Mouse (Mus musculus): ENCODE results near the gene Pde8a.

The Pde8a gene

DNA sequence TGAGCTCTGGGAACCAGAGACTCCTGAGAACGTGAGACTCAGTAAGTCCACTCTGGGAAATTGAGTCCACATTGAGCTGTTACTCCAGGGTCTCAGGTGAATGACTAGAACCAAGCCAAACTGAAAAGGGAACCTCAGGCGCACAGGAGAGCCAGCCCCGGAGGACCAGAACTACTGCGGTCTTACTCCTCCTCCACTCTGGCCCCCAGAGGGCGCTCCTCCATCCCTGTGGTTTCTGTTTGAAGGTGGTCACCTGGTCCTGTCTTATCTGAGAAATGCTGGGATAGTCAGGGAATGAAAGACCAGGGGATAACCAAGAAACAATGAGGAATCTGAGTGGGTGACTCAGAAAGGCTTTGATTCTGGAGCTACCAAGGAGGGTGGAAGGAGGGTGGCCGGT lies 4.5 kb upstream of the Pde8a start:
- in situ Hi-C loops (cut with MboI; ENCODE audit: low sequenced_read_pairs): no loop called here

GRCm38 (mm10) chr7:81209979-81210685 lies 3.3 kb upstream of the Pde8a start:
- in situ Hi-C loops (cut with MboI; ENCODE audit: low sequenced_read_pairs): no loop called here

DNA sequence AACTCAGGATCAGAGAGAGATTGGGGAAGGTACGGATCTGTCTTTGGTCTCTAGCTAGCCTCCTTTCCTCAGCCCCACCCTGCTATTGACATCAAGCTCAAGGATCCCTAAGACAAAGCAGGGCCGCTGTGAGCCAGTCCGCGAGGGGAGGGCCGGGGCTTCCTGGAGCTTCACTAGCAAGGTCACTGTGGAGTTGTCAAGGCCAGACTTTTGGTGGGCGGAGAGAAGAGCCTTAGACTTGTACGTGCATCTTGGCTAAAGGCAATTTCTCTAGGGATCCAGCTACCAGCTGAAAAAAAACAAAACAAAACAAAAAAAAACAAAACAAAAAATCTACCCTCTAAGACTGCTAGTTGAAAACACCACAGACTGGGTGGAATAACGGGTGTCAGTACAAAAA lies 1.6 kb upstream of the Pde8a start:
- in situ Hi-C loops (cut with MboI; ENCODE audit: low sequenced_read_pairs): no loop called here

- in situ Hi-C loops (cut with MboI; ENCODE audit: low sequenced_read_pairs): no loop called here
Measured at GRCm38 (mm10) chr7:81212261-81212681, 1.1 kb upstream of the Pde8a start.

DNA sequence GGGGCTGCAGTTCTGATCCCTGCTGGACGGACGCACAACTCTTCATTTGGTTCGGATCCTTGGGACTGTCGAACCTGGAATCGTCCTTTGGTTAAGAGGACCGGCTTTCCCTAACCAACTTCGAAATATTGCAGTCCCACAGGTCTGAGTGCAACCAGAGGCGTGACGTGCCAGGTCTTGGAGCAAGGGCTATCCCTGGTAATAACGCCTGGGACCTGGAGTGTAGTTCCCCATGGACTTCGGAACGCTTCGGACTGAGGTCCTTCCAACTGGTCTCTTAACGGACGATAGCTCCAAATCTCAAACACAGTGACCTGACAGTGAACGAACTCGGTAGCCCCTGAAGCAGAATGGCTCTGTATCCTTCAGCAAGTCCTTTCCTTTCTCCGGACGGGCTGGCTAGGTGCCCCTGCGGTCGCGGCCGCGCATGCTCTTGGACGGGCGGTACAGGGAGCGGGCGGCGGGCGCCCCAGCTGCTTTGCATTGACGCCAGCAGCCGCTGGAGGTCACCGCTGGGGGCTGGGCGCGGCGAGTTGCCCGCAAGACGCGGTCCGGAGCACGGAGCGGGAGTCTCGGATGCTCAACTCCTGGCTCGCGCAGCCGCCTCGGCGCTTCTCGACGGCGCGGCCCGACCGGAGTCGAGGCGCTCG lies 574 bp upstream of the Pde8a start:
- in situ Hi-C loops (cut with MboI; ENCODE audit: low sequenced_read_pairs): no loop called here

DNA sequence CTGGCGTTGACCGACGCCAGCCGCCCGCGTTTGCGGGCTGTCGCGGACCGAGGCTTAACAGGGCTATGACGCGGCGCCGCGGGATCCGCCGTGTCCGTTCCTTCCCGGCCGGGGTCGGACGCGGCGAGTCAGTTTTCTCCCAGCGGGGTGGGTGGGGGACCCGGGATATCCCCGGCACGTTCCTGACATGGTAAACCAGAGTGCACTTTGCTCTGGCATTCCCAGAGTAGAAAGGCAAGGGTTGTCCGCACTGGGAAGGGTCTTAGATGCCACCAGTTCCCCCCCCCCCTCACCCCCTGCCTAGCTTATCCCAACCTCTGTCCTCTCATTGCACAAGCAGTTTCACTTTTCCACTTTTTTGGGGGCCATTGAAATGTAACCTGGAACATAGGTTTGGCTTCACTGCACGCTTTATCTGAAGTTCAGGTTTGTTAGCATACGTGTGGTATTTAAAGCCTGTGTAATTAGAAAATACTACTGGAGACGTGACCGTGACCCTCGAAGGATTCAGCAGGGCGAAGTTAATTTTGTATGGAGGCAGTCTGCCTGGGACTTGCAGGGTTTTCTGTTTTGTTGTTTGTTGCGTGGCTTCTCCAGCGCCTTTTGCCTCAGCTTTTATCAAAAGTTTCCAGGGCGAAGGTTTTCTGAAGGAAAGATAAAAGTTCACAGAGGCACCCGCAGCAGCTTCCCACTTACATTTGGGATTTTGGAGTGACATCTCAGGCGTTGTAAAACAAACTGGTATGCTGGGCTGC lies 934 bp downstream of the Pde8a start:
- in situ Hi-C loops (cut with MboI; ENCODE audit: low sequenced_read_pairs): no loop called here

DNA sequence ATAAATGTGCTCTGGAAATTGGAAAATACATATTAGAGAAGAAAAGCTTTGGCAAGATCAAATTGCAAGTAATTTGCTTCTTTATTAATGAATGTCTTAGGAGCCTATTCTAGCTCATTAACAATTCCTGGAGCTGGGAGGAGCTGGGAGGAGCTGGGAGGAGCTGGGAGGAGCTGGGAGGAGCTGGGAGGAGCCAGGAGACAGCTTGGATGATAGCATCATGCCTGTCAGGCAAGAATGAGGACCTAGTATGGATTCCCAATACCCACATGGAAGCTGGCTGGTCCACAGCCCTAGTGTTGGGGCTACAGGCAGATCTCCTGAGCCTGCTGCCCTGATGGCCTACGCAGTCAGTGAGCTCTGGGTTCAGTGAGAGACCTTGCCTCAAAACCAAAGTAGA lies 2.6 kb downstream of the Pde8a start:
- in situ Hi-C loops (cut with MboI; ENCODE audit: low sequenced_read_pairs): no loop called here

- in situ Hi-C loops (cut with MboI; ENCODE audit: low sequenced_read_pairs): no loop called here
Measured at GRCm38 (mm10) chr7:81219321-81219720, 5.9 kb downstream of the Pde8a start.

- in situ Hi-C loops (cut with MboI; ENCODE audit: low sequenced_read_pairs): no loop called here
Measured at GRCm38 (mm10) chr7:81220381-81220780, 7.0 kb downstream of the Pde8a start.

- in situ Hi-C loops (cut with MboI; ENCODE audit: low sequenced_read_pairs): no loop called here
Measured at GRCm38 (mm10) chr7:81224260-81224659, 10.9 kb downstream of the Pde8a start.

DNA sequence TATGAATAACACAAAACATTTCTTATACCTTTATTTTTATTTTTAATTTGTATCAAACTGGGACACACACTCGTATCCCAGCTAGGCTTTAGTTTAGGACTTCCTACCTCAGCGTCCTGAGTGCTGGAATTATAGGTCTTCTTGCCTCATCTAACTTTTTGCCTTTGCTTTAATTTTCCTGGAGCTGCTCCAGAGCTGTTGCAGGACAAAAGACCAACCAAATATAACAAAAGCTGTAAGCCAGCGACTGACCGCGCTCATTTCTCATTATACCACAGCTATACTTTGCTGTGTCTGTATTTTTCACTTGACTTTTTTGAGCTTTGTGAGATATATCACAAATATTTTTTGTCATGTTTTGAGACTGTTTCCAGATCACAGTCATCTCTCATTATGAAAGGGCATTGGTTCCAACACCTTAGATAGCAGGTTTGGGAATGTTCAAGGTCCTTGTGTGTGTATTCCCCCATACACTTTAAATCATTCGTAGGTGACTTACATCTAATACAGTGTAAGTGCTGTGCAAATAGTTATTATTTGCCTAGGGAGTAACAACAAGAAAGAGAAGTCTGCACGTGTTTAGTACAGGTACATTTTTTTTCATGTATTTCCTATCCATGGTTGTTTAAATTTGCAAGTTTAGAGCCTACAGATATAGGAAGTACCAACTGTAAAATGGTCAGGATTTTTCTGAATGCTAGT lies 16.8 kb downstream of the Pde8a start:
- in situ Hi-C loops (cut with MboI; ENCODE audit: low sequenced_read_pairs): no loop called here

- in situ Hi-C loops (cut with MboI; ENCODE audit: low sequenced_read_pairs): no loop called here
Measured at GRCm38 (mm10) chr7:81232674-81233073, 19.3 kb downstream of the Pde8a start.

DNA sequence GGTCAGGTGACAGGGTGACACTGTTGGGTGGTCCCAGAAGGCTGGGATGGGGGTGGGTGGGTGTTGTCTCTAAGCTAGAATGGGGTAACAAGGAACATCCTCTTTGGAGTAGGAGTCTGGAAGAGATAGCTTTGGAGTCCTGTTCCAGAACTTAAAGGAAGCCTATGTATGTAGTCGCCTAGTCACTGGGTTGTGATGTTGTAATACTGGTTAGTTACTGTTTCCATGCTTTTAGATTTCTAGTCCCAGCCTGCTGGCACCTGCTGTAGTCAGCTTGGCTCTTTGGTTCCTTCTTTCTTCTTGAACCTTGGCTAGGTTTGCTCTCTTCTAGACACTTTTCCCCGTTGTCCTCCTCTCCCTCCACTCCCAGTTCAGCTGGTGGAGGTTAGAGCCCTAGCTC lies 21.7 kb downstream of the Pde8a start:
- in situ Hi-C loops (cut with MboI; ENCODE audit: low sequenced_read_pairs): no loop called here

GRCm38 (mm10) chr7:81235600-81236223 lies 22.3 kb downstream of the Pde8a start:
- in situ Hi-C loops (cut with MboI; ENCODE audit: low sequenced_read_pairs): no loop called here

DNA sequence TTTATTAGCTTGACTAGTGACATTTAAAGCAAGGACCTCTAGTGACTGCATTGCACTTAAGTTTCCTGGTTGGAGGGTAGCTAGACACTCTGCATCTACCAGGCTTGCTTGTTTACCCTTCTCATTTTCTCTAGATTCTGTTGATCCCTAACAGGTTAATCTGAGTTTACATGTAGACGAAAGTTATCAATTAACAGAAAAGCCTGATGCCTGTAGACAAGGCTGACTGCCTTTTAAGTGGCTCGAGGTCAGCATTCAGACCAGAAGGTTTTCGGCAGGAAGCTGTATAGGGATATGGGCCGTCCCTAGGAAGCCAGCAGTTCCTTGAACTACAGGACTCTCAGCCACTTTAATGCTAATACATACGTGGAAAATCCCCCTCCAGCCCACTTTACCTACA lies 30.0 kb downstream of the Pde8a start:
- in situ Hi-C loops (cut with MboI; ENCODE audit: low sequenced_read_pairs): no loop called here

- in situ Hi-C loops (cut with MboI; ENCODE audit: low sequenced_read_pairs): no loop called here
Measured at GRCm38 (mm10) chr7:81249854-81250279, 36.5 kb downstream of the Pde8a start.

- in situ Hi-C loops (cut with MboI; ENCODE audit: low sequenced_read_pairs): no loop called here
Measured at GRCm38 (mm10) chr7:81250601-81251000, 37.2 kb downstream of the Pde8a start.

DNA sequence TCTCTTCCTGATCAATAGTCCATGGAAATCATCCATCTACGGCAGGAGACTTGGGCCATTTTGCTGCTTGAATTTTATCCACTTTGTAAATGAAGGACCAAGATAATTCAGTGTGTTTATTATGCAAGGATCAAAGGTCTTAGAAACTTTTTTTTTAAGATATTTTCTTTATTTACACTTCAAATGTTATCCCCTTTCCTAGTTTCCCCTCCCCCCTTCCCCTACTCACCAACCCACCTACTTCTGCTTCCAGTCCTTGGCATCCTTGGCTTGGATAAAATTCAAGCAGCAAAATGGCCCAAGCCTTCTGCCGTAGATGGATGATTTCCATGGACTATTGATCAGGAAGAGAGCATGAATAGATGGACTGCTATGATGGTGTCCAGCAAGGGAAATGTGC lies 38.1 kb downstream of the Pde8a start:
- in situ Hi-C loops (cut with MboI; ENCODE audit: low sequenced_read_pairs): no loop called here

DNA sequence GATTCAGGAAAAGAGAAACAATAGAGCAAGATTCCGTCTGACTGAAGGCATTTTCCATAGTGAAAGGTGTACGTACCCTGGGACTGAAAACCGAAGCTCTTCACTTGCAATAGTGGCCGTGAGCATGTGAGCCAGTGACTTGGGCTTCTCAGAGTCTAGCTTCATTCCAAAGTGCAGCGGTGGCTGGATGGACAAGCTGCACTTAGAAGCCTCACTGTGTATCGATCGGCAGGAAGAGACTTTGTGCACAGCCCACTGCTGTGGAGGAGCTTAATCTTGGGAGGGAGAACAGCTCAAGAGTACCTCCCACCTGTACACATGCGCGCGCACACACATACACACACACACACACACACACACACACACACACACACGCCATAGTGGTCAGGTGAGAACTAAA lies 39.9 kb downstream of the Pde8a start:
- in situ Hi-C loops (cut with MboI; ENCODE audit: low sequenced_read_pairs): no loop called here

DNA sequence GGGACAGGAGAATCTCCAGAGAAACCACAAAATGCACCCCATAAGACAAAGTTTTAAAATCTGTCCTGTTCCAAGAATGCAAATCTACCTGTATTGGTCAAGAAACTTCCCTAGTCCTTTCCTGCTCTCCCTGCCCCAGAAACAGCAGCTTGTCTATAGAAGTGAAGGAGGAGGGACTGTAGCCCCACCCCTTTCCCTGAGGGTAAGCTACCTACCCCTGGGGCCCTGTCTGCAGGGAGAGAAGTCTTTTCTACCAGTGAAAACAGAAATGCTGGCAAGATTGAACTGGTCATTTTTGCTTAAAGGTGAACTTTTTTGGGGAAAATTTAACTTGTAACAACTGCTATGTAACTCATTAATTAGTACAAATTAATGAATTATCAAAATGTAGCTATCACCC lies 41.2 kb downstream of the Pde8a start:
- in situ Hi-C loops (cut with MboI; ENCODE audit: low sequenced_read_pairs): no loop called here

GRCm38 (mm10) chr7:81255456-81255855 lies 42.1 kb downstream of the Pde8a start:
- in situ Hi-C loops (cut with MboI; ENCODE audit: low sequenced_read_pairs): no loop called here
